Mouse (Mus musculus): ENCODE measurements at regions not wholly inside any gene's neighbourhood (a gene's known extent, or its start where the extent isn't known, plus 50 kb on each side); places are given as distances from the start of the nearest gene placed in this dataset.

GRCm38 (mm10) chr8:37227091-37227490 is 233.7 kb downstream of the AI429214 start:
- TF ChIP-seq POLR2A (IDR thresholded peaks at IDR 0.05; ENCODE audit: extremely low read depth, insufficient read depth, low read length), result no peak
- TF ChIP-seq CTCF (IDR thresholded peaks at IDR 0.05; ENCODE audit: extremely low read depth, insufficient read depth, low read length), result no peak

All from cortical plate, adult 2 months (tissue).